Mouse (Mus musculus): ENCODE measurements around the gene Cdk2ap2.
"Not testable (repeated sequence)": the region's sequence is repeated elsewhere in the genome, so short reads cannot be mapped to it uniquely, and the experiment has no call there.

Cdk2ap2 gene

DNA sequence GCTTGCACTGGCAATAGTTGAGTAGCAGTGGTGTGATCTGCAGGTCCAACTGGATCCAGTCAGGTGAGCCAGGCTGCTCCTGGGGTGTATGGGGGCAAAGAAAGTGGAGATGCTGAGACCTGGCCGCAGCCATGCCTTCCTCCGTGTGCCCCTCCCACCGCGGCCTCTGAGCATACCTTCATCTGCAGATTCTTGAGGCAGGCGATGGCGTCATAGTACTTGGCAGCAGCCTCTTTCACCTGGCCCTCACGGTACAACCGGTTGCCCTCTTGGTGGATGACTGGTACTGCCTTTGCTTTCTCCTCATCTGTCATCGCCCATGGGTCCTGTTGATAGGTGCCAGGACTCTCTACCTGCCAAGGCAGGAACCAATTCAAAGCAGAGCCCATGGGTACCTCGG is 18.2 kb downstream of the Cdk2ap2 start:
- no peak for DNase-seq (ENCODE audit: low read depth, low spot score)

DNA sequence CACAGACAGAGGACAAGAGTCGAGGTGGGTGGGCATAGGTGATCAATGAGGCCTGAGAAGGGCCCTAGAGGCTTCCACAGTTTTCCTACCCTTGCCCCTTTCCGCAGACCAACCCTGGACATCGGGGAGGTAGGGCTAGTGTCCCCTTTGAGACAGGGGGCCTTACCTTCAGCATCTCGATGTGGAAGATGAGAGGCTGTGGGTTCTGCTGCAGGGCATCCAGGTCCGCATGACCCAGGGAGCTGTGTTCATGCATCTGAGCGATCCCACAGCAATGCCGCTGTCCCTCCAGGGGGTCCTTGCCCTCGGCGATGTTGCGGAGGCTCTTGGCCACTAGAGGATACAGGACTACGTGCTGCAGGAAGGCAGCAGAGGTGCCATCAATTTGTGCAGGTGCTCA is 18.8 kb downstream of the Cdk2ap2 start:
- no peak for DNase-seq (ENCODE audit: low read depth, low spot score)

- DNase-seq (ENCODE audit: low read depth, low spot score): no peak
Observed at GRCm38 (mm10) chr19:4117006-4117405, 20.0 kb downstream of the Cdk2ap2 start.

GRCm38 (mm10) chr19:4118350-4118749 is 21.4 kb downstream of the Cdk2ap2 start:
- DNase-seq (ENCODE audit: low read depth, low spot score): no peak

DNA sequence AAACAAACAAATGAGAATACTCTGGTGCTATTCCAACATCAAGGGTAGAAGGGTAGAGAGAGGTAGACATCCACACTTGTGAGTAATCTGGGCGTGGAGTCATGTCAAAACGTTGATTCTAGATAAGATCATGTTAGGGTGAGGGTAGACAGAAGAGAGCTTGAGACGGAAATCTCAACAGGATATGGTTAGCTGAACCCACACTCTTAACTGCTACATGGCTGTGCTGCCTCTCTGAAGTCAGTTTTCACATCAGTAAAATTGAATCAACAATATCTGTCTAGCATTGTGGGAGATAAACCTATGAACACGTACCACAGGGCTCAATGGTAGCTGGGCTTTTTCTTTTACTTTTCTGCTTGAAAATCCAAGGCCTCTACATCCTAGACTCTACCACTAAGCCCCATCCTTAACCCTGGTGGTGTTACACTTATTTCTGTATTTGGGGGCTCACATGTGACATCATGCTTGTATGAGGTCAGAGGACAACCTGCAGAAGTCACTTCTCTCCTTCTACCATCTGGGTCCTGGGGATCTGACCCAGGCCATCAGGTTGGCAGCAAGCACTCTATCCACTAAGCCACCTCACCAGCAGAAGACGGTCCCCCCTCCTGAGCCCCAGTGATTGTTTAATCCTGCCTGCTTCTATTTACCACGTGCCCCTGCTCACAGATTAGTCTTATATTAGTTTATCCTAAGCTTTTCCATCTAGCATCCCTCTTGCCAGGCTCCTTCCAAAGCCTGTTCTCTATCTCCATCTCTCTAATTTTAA is 22.9 kb downstream of the Cdk2ap2 start:
- DNase-seq (ENCODE audit: low read depth, low spot score): no peak

DNA sequence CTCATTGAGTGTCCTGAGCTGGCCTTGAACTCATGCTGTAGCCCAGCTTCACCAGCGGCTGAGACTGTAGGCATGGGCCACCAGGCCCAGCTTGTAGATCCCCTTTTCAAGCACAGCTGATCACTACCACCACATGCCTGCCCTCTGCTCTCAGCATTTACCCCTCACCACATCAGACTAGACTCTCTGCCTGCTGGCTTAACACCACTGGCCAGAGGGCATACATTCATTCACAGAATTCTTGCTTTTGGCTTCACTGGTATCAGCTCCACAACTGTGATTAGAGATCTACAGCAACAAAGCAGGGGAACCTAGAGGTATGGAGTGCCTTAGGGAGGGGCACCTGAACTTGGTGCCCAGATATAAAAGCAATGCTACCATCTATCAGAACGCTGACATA is 23.5 kb downstream of the Cdk2ap2 start:
- no peak for DNase-seq (ENCODE audit: low read depth, low spot score)

DNA sequence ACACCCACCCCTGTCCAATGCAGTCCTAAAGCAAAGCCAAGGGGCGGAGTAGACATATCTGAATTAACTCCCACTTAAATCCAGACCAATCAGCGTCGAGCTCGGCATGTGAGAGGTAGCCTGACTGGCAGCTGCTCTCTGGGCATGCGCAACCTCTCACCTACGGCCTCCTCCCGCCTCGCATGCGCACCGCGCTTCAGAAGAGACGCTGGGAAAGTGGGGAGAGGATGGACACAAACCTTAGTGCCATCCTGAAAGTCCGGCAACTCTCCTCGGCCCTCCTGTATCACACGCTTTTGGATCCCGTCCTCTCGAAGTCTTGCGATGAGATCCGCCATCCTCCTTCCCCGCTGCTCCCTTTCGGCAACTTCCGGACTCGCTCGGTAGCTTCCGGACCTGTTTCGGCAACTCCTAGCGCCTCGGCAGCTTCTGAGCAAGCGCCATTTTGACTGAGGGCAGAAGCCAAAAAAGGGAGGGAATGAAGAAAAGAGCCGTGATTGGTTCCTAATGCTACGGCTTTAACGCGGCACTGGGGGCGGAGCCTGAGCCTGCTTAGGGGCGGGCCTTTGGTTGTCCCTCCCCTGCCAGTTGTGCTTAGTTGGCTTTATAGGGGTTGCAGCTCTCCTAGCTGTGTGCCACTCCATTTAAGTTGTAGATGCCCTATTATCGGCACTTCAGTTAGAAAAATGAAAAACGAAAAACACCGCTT is 24.3 kb downstream of the Cdk2ap2 start:
- peak; percentile 96 for DNase-seq (ENCODE audit: low read depth, low spot score)

- not testable (repeated sequence) for DNase-seq (ENCODE audit: low read depth, low spot score)
Observed at GRCm38 (mm10) chr19:4121896-4122295, 24.9 kb downstream of the Cdk2ap2 start.

GRCm38 (mm10) chr19:4122411-4123370 is 25.7 kb downstream of the Cdk2ap2 start:
- no peak for DNase-seq (ENCODE audit: low read depth, low spot score)

DNA sequence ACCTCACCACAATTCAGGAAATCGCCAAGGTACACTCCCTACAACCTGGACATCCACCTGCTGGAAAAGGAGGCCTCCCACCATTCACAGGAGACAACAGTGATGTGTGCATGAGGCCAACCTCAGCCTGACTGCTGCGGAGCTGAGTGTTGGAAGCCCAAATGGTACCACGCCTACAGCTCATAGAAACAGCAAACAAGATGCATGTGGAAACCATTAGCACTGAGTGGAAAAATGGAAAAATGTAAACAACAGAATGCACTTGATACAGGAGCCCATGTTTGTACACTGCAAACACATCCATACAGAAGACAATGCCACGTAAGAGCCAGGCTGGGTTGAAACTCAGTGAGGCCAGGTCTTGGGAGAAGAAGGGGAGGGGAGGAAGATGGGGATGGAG is 27.4 kb downstream of the Cdk2ap2 start:
- DNase-seq (ENCODE audit: low read depth, low spot score): no peak

DNA sequence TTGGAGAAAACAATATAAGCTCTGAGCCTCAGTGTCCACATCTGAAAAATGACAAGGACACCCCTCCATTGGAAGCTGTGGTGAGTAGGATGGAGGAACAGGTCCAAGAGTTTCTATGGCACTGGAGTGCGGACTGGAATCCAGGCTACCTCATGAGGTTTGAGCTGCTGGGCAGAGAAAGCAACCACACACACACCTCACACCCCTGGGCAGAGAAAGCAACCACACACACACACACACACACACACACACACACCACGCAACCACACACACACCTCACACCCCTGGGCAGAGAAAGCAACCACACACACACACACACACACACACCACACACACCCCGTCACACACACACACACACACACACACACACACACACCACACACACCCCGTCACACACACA is 28.3 kb downstream of the Cdk2ap2 start:
- not testable (repeated sequence) for DNase-seq (ENCODE audit: low read depth, low spot score)

- peak; percentile 95 for DNase-seq (ENCODE audit: low read depth, low spot score)
Observed at GRCm38 (mm10) chr19:4125741-4126696, 29.0 kb downstream of the Cdk2ap2 start, which contains the start of gene Aip. Aip (minus strand) TSS chr19:4125858.

GRCm38 (mm10) chr19:4126759-4127495 is 29.9 kb downstream of the Cdk2ap2 start:
- DNase-seq (ENCODE audit: low read depth, low spot score): no peak

DNA sequence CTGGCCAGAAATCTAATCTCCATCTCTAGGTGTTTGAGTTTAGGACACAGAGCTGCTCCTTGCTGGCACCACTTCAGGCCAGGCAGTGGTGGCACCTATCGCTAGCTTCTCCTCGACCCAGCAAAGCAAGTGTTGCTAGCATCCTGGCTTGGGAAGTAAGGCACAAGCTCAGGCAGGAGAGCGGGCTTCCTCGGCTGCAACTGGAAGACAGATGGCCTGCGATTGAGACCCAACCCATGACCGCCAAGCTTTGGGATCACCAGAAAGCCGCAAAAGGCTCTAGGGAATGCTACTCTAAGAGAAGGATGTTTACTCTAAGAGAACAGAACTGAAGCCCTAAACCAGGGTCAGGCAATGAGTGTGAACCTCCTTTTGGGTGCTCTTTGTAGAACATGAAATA is 32.5 kb downstream of the Cdk2ap2 start:
- no peak for DNase-seq (ENCODE audit: low read depth, low spot score)

DNA sequence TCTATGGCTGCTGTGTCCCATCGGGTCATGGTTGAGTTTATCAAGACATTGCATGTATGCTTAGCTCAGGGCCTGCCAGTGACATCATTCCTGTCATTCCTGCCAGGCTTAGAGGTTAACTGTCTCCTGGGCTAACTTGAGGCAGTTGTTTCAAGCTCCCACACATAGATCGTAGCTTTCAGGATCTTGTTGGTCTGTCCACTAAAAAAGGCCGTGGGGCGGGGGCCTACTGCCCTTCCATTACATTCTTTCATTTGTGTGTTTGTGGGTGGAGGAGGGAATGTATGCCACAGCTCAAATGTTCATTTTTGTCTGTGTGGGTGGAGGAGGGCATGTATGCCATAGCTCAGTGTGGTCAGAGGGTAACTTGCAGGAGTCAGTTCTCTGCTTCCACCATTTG is 33.1 kb downstream of the Cdk2ap2 start:
- no peak for DNase-seq (ENCODE audit: low read depth, low spot score)

DNA sequence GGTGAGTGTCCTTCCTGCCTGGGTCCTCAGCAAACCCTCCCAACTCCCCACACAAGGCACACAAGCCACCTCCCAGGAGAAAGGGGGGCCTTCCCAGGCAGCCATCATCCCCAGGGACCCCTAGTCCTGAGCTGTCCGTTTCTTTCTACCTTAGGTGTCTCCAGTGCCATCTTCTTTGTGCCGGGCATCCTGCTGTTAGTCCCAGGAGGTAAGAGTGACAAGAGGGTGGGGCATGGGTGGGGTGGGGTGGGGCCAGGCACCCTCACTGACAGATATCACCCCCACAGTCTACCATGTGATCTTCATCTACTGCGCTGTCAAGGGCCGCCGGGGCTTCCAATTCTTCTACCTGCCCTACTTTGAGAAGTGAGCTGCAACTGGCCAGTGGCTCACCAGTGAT is 34.1 kb downstream of the Cdk2ap2 start:
- DNase-seq (ENCODE audit: low read depth, low spot score): no peak

DNA sequence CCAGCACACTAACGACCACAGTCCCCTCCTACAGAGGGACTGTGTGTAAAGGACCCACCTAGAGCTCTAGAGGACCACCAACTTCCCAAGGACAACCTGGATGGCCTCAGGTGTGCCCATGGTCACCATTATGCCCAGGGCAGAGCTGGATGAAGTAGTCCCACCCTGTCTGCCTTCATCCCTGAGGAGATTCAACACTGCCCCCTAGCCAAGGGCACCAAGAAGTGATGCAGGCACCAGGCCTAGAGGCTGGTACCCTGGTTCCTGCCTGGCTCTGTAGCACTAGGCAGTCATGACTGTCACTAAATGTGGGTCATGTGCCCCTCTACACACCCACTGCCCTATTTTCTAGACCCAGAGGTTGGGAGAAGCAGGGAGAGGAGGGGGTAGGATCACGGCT is 34.8 kb downstream of the Cdk2ap2 start:
- no peak for DNase-seq (ENCODE audit: low read depth, low spot score)

DNA sequence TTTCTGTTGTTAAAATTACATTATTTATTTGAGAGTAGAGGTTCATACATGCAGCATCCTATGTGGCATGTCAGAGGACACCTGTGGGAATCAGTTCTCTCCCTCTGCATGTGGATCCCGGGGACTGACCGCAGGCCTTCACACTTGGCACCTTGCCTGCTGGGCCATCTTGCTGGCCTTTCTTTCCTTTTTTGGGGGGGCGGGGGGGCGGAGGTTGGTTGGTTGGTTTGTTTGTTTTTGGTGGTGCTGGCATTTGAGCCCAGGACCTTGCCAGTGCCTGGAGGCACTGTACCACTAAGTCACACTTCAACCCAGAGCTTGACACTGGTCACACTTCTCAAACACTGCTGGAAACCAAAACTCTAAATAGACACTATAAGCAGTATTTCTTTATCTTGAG is 37.4 kb downstream of the Cdk2ap2 start:
- DNase-seq (ENCODE audit: low read depth, low spot score): no peak

- DNase-seq (ENCODE audit: low read depth, low spot score): not testable (repeated sequence)
Observed at GRCm38 (mm10) chr19:4135229-4135962, 38.4 kb downstream of the Cdk2ap2 start.
